Mouse (Mus musculus): ENCODE results near the gene Smgc. TPM values are rescaled to one million over a fixed set of nuclear protein-coding genes. Genes with fewer than 3 reads are reported as not detected.
"Not testable (repeated sequence)": the region's sequence is repeated elsewhere in the genome, so short reads cannot be mapped to it uniquely, and the experiment has no call there.

Smgc gene
- not detected in 2 replicates for polyA plus RNA-seq (2012; rRNA removed)

GRCm38 (mm10) chr15:91837965-91838364 lies at the start of gene Smgc:
Smgc (plus strand) TSS chr15:91838265.
- no peak for TF ChIP-seq POLR2A (IDR thresholded peaks at IDR 0.05; ENCODE audit: extremely low read depth, insufficient read depth, low read length)
- TF ChIP-seq CTCF (IDR thresholded peaks at IDR 0.05; ENCODE audit: extremely low read depth, insufficient read depth, low read length): no peak
- H3K4me1 ChIP-seq (ENCODE audit: control insufficient read depth, insufficient read depth, low read length): no peaks in the 10 kb centered on the region
- H3K4me3 ChIP-seq (ENCODE audit: insufficient read depth, low read length): no peak within 1 kb of the TSS
- no peak within 1 kb of the TSS for H3K27ac ChIP-seq (ENCODE audit: insufficient read depth, low read length)

DNA sequence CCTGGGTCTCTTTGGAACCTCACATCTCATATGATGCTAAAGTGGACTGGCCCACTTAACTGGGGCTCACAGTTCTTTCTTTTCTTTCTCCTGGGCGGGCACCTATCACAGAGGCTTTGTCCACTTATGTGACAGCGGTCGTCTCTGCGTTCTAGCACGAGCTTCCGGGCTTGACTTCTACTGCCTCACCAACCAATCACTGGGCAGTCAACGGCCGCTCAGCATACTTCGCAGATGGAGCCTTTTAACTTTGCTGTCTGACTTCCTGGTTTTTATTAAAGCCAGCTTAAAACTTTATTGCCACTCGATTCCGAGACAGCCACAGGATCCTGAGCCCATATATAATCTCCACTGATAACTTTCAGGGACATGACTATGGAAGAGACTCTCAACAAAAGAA lies 49.7 kb upstream of the Smgc start:
- H3K27ac ChIP-seq (ENCODE audit: insufficient read depth, low read length): no peak overlapping the region
- no peak overlapping the region for H3K4me3 ChIP-seq (ENCODE audit: insufficient read depth, low read length)
- no peaks in the 10 kb centered on the region for H3K4me1 ChIP-seq (ENCODE audit: control insufficient read depth, insufficient read depth, low read length)
- TF ChIP-seq CTCF (IDR thresholded peaks at IDR 0.05; ENCODE audit: extremely low read depth, insufficient read depth, low read length): no peak
- TF ChIP-seq POLR2A (IDR thresholded peaks at IDR 0.05; ENCODE audit: extremely low read depth, insufficient read depth, low read length): no peak

- no peak overlapping the region for H3K4me3 ChIP-seq (ENCODE audit: insufficient read depth, low read length)
- no peak overlapping the region for H3K27ac ChIP-seq (ENCODE audit: insufficient read depth, low read length)
- TF ChIP-seq POLR2A (IDR thresholded peaks at IDR 0.05; ENCODE audit: extremely low read depth, insufficient read depth, low read length): no peak
- no peak for TF ChIP-seq CTCF (IDR thresholded peaks at IDR 0.05; ENCODE audit: extremely low read depth, insufficient read depth, low read length)
- H3K4me1 ChIP-seq (ENCODE audit: control insufficient read depth, insufficient read depth, low read length): no peaks in the 10 kb centered on the region
Measured at GRCm38 (mm10) chr15:91806463-91806862, 31.6 kb upstream of the Smgc start.

- TF ChIP-seq POLR2A (IDR thresholded peaks at IDR 0.05; ENCODE audit: extremely low read depth, insufficient read depth, low read length) (no peak), CTCF (IDR thresholded peaks at IDR 0.05; ENCODE audit: extremely low read depth, insufficient read depth, low read length) (no peak)
- Histone ChIP-seq H3K4me3 (ENCODE audit: insufficient read depth, low read length) (no peak overlapping the region), H3K4me1 (ENCODE audit: control insufficient read depth, insufficient read depth, low read length) (no peaks in the 10 kb centered on the region), H3K27ac (ENCODE audit: insufficient read depth, low read length) (no peak overlapping the region)
Measured at GRCm38 (mm10) chr15:91835319-91835718, 2.7 kb upstream of the Smgc start.

DNA sequence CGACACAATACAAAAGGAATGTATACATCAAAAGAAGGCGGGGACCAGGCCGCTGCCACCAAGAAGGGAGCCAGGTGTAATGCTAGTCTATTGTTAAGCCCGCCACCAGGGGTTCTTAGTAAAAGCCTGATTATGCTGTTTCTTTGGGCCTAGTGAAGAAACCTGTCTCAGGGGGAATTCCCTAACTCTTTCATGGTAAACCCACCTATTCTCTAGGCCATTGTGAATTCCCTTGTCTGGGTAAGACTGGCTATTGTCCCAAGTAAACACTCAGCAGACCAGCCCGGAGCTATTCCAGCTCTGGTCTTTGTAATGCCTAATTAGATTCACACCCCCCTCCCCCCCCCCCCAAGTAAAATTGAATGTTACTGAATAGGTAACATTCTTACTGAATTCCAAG lies 26.1 kb downstream of the Smgc start:
- not testable (repeated sequence) for H3K27ac ChIP-seq (ENCODE audit: insufficient read depth, low read length); H3K4me1 ChIP-seq (ENCODE audit: control insufficient read depth, insufficient read depth, low read length); H3K4me3 ChIP-seq (ENCODE audit: insufficient read depth, low read length)

GRCm38 (mm10) chr15:91900245-91900644 lies 62.2 kb downstream of the Smgc start:
- no peaks in the 10 kb centered on the region for H3K4me1 ChIP-seq (ENCODE audit: control insufficient read depth, insufficient read depth, low read length)
- TF ChIP-seq POLR2A (IDR thresholded peaks at IDR 0.05; ENCODE audit: extremely low read depth, insufficient read depth, low read length): no peak
- peak; percentile 25; the same call in 1 of the 2 replicates for TF ChIP-seq CTCF (IDR thresholded peaks at IDR 0.05; ENCODE audit: extremely low read depth, insufficient read depth, low read length)
- no peak overlapping the region for H3K27ac ChIP-seq (ENCODE audit: insufficient read depth, low read length)
- no peak overlapping the region for H3K4me3 ChIP-seq (ENCODE audit: insufficient read depth, low read length)

- not testable (repeated sequence) for H3K4me1 ChIP-seq (ENCODE audit: control insufficient read depth, insufficient read depth, low read length); H3K4me3 ChIP-seq (ENCODE audit: insufficient read depth, low read length); H3K27ac ChIP-seq (ENCODE audit: insufficient read depth, low read length)
Measured at GRCm38 (mm10) chr15:91907046-91907445, 69.0 kb downstream of the Smgc start.

Other genes starting within 250 kb of the Smgc start
- 20.3 and 21.5 TPM in 2 replicates for gene Lrrk2, start 165.1 kb upstream of the Smgc start, polyA plus RNA-seq (2012; rRNA removed)
- 140 and 144 TPM in 2 replicates for gene Cntn1, start 212.9 kb downstream of the Smgc start, polyA plus RNA-seq (2012; rRNA removed)